Mouse (Mus musculus): Measurements from ENCODE around the gene Snrnp25. TPM values are rescaled to one million over a fixed set of nuclear protein-coding genes. Genes with fewer than 3 reads are reported as not detected.

Snrnp25 gene
- total and polyA plus RNA-seq, 3 experiments = 130 to 158 TPM; not detected in 1

DNA sequence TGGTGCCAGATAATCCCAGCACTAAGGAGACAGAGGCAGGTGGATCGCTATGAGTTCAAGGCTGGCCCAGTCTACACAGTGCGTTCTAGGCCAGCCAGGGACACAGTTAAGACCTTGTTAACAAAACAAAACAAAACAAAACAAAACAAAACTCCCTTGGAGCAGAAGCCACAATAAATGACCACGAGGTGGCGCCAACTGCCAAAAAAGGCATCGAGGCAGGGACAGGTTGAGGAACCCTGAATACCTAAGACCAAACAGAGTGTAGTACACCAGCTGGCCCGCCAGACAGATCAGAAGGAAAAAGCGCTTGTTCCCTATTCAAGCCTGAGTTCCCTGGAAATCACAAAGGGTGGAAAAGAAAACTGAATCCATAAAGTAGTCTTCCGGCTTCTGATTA lies 11.6 kb downstream of the Snrnp25 start:
- Histone ChIP-seq H3K36me3 (ENCODE audit: control insufficient read depth in 1 of 2, insufficient read depth in 2 of 2, low read length in 2 of 2) (no peaks in the 10 kb centered on the region), H3K79me2 (ENCODE audit: control insufficient read depth, insufficient read depth, low read length, poor library complexity) (peaks cover 3% of the 10 kb centered on the region; the same call in 1 of the 2 replicates), H3K27ac (ENCODE audit: control insufficient read depth, low read depth, low read length) (no peak overlapping the region), H3K9me3 (replicated peaks; ENCODE audit: insufficient read depth, low read length) (no peaks in the 10 kb centered on the region), H3K4me1 (ENCODE audit: control insufficient read depth in 1 of 2, insufficient read depth in 2 of 2, low read length in 2 of 2) (no peaks in the 10 kb centered on the region), H3K27me3 (ENCODE audit: control insufficient read depth in 1 of 2, insufficient read depth in 2 of 2, low read length in 2 of 2) (peaks cover 6% of the 10 kb centered on the region in 2 experiments), H3K9ac (ENCODE audit: control insufficient read depth, low read depth, low read length, poor library complexity, severe bottlenecking) (no peak overlapping the region), H3K4me3 (ENCODE audit: control insufficient read depth in 1 of 2, insufficient read depth in 1 of 2, low read depth in 2 of 2, low read length in 2 of 2) (no peak overlapping the region)
- DNase-seq (ENCODE audit: low read depth, low spot score) = no peak
- TF ChIP-seq RAD21 (IDR thresholded peaks at IDR 0.05; ENCODE audit: low read depth, low read length) (peak; percentile 51), CTCF (IDR thresholded peaks at IDR 0.05 in 2 of 3, conservative IDR thresholded peaks at IDR 0.05 in 1 of 3; ENCODE audit: control insufficient read depth in 1 of 3, insufficient read depth in 1 of 3, low read depth in 2 of 3, low read length in 3 of 3, poor library complexity in 1 of 3, severe bottlenecking in 1 of 3) (peak in 2 of 3 experiments; percentile 16 to 55; a peak in 4 of 6 replicates), MAX (IDR thresholded peaks at IDR 0.05; ENCODE audit: low read length) (no peak), SMC3 (IDR thresholded peaks at IDR 0.05; ENCODE audit: low read depth, low read length) (peak; percentile 63), ZKSCAN1 (IDR thresholded peaks at IDR 0.05; ENCODE audit: low read depth, low read length) (no peak), JUND (IDR thresholded peaks at IDR 0.05; ENCODE audit: low read depth, low read length) (no peak), ZC3H11A (IDR thresholded peaks at IDR 0.05; ENCODE audit: low read depth, low read length) (peak; percentile 56), UBTF (IDR thresholded peaks at IDR 0.05; ENCODE audit: borderline replicate concordance, insufficient read depth, low read depth, low read length) (no peak)

DNA sequence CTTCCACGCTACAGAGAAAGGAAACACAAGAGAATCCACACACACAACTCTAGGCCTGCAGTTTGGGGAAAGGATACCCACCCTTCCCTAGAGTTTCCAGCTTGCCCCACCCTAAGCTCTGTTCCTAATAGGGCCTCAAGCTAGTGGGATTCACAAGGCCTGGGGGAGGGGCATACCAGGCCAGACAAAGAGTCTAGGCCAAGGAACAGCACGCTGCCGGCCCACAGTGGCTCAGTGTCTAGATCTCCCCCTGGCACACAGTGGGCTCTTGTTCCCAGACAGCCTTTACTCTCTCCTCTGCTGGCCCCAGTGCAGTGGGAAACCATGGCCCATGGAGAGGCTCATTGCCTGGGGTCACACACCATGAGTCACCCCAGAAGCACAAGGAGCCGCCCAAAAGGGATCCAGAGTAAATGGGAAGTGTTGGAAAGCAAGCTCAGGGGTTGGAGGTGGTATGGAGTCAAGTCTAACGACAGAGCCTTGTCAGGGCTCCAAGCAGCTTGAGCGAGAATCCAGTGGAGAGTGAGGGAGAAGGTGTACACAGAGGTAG lies 13.4 kb downstream of the Snrnp25 start:
- no peaks in the 10 kb centered on the region for H3K9me3 ChIP-seq (replicated peaks; ENCODE audit: insufficient read depth, low read length)
- peaks cover 3% of the 10 kb centered on the region; the same call in 1 of the 2 replicates for H3K79me2 ChIP-seq (ENCODE audit: control insufficient read depth, insufficient read depth, low read length, poor library complexity)
- H3K4me3 ChIP-seq (ENCODE audit: control insufficient read depth in 1 of 2, insufficient read depth in 1 of 2, low read depth in 2 of 2, low read length in 2 of 2) = no peak overlapping the region
- peaks cover 10 to 13% of the 10 kb centered on the region in 2 experiments for H3K27me3 ChIP-seq (ENCODE audit: control insufficient read depth in 1 of 2, insufficient read depth in 2 of 2, low read length in 2 of 2)
- no peak overlapping the region for H3K27ac ChIP-seq (ENCODE audit: control insufficient read depth, low read depth, low read length)
- peaks cover 0 to 4% of the 10 kb centered on the region in 2 experiments; a peak in 1 of 4 replicates for H3K4me1 ChIP-seq (ENCODE audit: control insufficient read depth in 1 of 2, insufficient read depth in 2 of 2, low read length in 2 of 2)
- H3K9ac ChIP-seq (ENCODE audit: control insufficient read depth, low read depth, low read length, poor library complexity, severe bottlenecking) = no peak overlapping the region
- DNase-seq (ENCODE audit: low read depth, low spot score) = no peak
- TF ChIP-seq POLR2A (IDR thresholded peaks at IDR 0.05; ENCODE audit: control insufficient read depth in 1 of 2, insufficient read depth in 1 of 2, low read depth in 1 of 2, low read length in 2 of 2, poor library complexity in 1 of 2) = no peak
- no peak for TF ChIP-seq USF2 (IDR thresholded peaks at IDR 0.05; ENCODE audit: borderline replicate concordance in 1 of 2, insufficient read depth in 1 of 2, low read depth in 1 of 2, low read length in 2 of 2)
- no peak for TF ChIP-seq GATA1 (IDR thresholded peaks at IDR 0.05; ENCODE audit: low read depth, low read length)
- no peak for TF ChIP-seq TCF12 (IDR thresholded peaks at IDR 0.05; ENCODE audit: low read depth, low read length)
- no peak for TF ChIP-seq CHD1 (IDR thresholded peaks at IDR 0.05; ENCODE audit: low read depth, low read length)
- no peak for TF ChIP-seq CTCF (IDR thresholded peaks at IDR 0.05 in 2 of 3, conservative IDR thresholded peaks at IDR 0.05 in 1 of 3; ENCODE audit: control insufficient read depth in 1 of 3, insufficient read depth in 1 of 3, low read depth in 2 of 3, low read length in 3 of 3, poor library complexity in 1 of 3, severe bottlenecking in 1 of 3)
- no peak for TF ChIP-seq RCOR1 (IDR thresholded peaks at IDR 0.05; ENCODE audit: low read depth, low read length)
- no peak for TF ChIP-seq ELF1 (IDR thresholded peaks at IDR 0.05; ENCODE audit: low read depth, low read length)
- no peak for TF ChIP-seq ZNF384 (IDR thresholded peaks at IDR 0.05; ENCODE audit: low read depth, low read length)
- TF ChIP-seq MAX (IDR thresholded peaks at IDR 0.05; ENCODE audit: low read length) = no peak
- TF ChIP-seq ZKSCAN1 (IDR thresholded peaks at IDR 0.05; ENCODE audit: low read depth, low read length) = no peak
- TF ChIP-seq GABPA (IDR thresholded peaks at IDR 0.05; ENCODE audit: low read depth, low read length) = no peak
- TF ChIP-seq MYB (IDR thresholded peaks at IDR 0.05; ENCODE audit: low read depth, low read length) = no peak
- TF ChIP-seq MYC (IDR thresholded peaks at IDR 0.05; ENCODE audit: low read depth, low read length) = no peak
- no peaks in the 10 kb centered on the region for H3K36me3 ChIP-seq (ENCODE audit: control insufficient read depth in 1 of 2, insufficient read depth in 2 of 2, low read length in 2 of 2)
